Mouse (Mus musculus): ENCODE measurements around the gene Kctd7.

- TF ChIP-seq POLR2A (IDR thresholded peaks at IDR 0.05; ENCODE audit: low read depth, low read length) (no peak), CTCF (IDR thresholded peaks at IDR 0.05; ENCODE audit: extremely low read depth, insufficient read length, insufficient replicate concordance, low read depth, low read length) (no peak)
Observed at GRCm38 (mm10) chr5:130173012-130173411, 28.4 kb downstream of the Kctd7 start.

Data from small intestine, adult 2 months (tissue).